ENCODE assay signal across 35 mouse cellular contexts in the genomic region with DNA sequence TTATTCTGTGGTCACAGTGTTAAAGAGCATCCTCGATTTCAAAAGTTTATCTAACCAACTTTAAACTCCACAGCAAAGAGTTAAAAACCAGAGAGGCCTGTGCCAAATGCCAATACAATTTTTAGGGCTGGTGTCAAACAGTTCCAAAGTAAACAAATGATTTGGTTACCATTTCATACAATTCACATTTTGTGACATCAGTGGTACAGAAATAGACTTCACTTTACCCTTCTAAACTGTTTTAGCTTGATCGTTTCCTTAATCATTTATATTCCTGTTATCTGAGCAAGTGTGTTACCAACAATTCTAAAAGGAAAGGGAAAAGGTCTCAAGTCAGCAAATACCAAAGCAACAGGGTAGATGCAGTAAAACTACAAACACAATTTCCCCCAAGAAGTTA.
DNase-seq lines count a peak whose midpoint lies in the region; ATAC-seq and TF ChIP-seq lines count a peak whose summit lies in the region.
"Had no signal": no experiment of that assay in that cellular context is flagged by ENCODE, and none has a peak within 500 bp of the region (broad histone marks: within the 10 kb centered on the region; RNA-seq: fewer than 3 reads in every experiment).

No protein-coding gene starts in this region.

- 77% methylated on average over 2 of the region's 2 CpGs for WGBS in forebrain, embryonic 10.5 days
- WGBS in forebrain, embryonic 16.5 days, result 34% methylated on average over 2 of the region's 2 CpGs
- WGBS in midbrain, embryonic 10.5 days, result 73% methylated on average over 2 of the region's 2 CpGs
- 56% methylated on average over 2 of the region's 2 CpGs for WGBS in midbrain, postnatal 0 days
- WGBS in forebrain, embryonic 14.5 days, result 28% methylated on average over 2 of the region's 2 CpGs

- no peaks in the 10 kb centered on the region for H3K9me3 ChIP-seq in forebrain, embryonic 10.5 days
- H3K9me3 ChIP-seq in forebrain, embryonic 16.5 days (ENCODE audit: control insufficient read depth, low read length), result no peaks in the 10 kb centered on the region
- no peaks in the 10 kb centered on the region for H3K9me3 ChIP-seq in midbrain, embryonic 10.5 days (replicated peaks)
- no peaks in the 10 kb centered on the region for H3K9me3 ChIP-seq in midbrain, postnatal 0 days (ENCODE audit: low read length)
- H3K9me3 ChIP-seq in forebrain, embryonic 14.5 days (replicated peaks; ENCODE audit: control insufficient read depth, low read length), result no peaks in the 10 kb centered on the region
- H3K9me3 ChIP-seq: embryonic facial prominence, embryonic 10.5 days; embryonic facial prominence, embryonic 15.5 days; G1E; heart, embryonic 12.5 days; hindbrain, embryonic 13.5 days; liver, embryonic 13.5 days; neural tube, embryonic 12.5 days had no signal

- 0 out of 2 replicates have a peak, but pooled peaks cover 6% of the 10 kb centered on the region for H3K27me3 ChIP-seq in forebrain, embryonic 10.5 days (ENCODE audit: poor library complexity, severe bottlenecking)
- H3K27me3 ChIP-seq in forebrain, embryonic 16.5 days (replicated peaks; ENCODE audit: control insufficient read depth, insufficient read depth, low read length), result no peaks in the 10 kb centered on the region
- H3K27me3 ChIP-seq in midbrain, embryonic 10.5 days (ENCODE audit: low read depth, poor library complexity, severe bottlenecking), result peaks cover 20% of the 10 kb centered on the region
- H3K27me3 ChIP-seq in midbrain, postnatal 0 days (ENCODE audit: insufficient read depth, low read length), result no peaks in the 10 kb centered on the region
- no peaks in the 10 kb centered on the region for H3K27me3 ChIP-seq in forebrain, embryonic 14.5 days (replicated peaks; ENCODE audit: control insufficient read depth, insufficient read depth, low read length)
- H3K27me3 ChIP-seq: embryonic facial prominence, embryonic 15.5 days; heart, embryonic 12.5 days; hindbrain, embryonic 13.5 days; liver, embryonic 13.5 days; neural tube, embryonic 12.5 days had no signal

- no peak for DNase-seq in forebrain, embryonic 10.5 days (ENCODE audit: extremely low spot score, low spot score)
- DNase-seq in midbrain, embryonic 10.5 days (ENCODE audit: low spot score), result no peak
- DNase-seq in midbrain, postnatal 0 days (ENCODE audit: low spot score), result no peak
- peak; percentile 29 for DNase-seq in NIH3T3 (ENCODE audit: low read depth)
- no peak for DNase-seq in forebrain, embryonic 14.5 days (ENCODE audit: low spot score)
- no peak for DNase-seq in frontal cortex, postnatal 10 days (ENCODE audit: low spot score in 2 of 2)
- DNase-seq in cerebellum, postnatal 14 days, result no peak
- DNase-seq: adrenal gland, postnatal 36 days; cerebellum, adult 2 months; cerebellum, postnatal 25 days; gastrocnemius, adult 2 months; gastrocnemius, postnatal 36 days; heart, adult 2 months; heart, postnatal 4 days; kidney, adult 8-10 months; kidney, postnatal 4 days; layer of hippocampus, adult 9-11 months; liver, embryonic 13.5 days; lung, adult 18-20 months; right cerebral cortex, adult 18-20 months; spleen, adult 18-20 months; thymus, adult 18-20 months; thymus, postnatal 36 days had no signal

- H3K4me1 ChIP-seq in forebrain, embryonic 10.5 days, result peaks cover 98% of the 10 kb centered on the region
- peaks cover 18% of the 10 kb centered on the region for H3K4me1 ChIP-seq in forebrain, embryonic 16.5 days (replicated peaks; ENCODE audit: control insufficient read depth, insufficient read depth, low read length)
- H3K4me1 ChIP-seq in midbrain, embryonic 10.5 days, result peaks cover 90% of the 10 kb centered on the region
- peaks cover 5% of the 10 kb centered on the region; the same call in 1 of the 2 replicates for H3K4me1 ChIP-seq in midbrain, postnatal 0 days (ENCODE audit: insufficient read depth, low read length)
- peaks cover 45% of the 10 kb centered on the region for H3K4me1 ChIP-seq in forebrain, embryonic 14.5 days (ENCODE audit: control insufficient read depth, insufficient read depth, low read length)

- peak overlapping the region; percentile 79; the same call in 1 of the 2 replicates for H3K27ac ChIP-seq in forebrain, embryonic 10.5 days
- no peak overlapping the region; the same call in 1 of the 2 replicates for H3K27ac ChIP-seq in forebrain, embryonic 16.5 days (ENCODE audit: low read length)
- 0 out of 2 replicates have a peak overlapping the region, but pooled peaks have one; percentile 39 for H3K27ac ChIP-seq in midbrain, embryonic 10.5 days (replicated peaks)
- no peak overlapping the region for H3K27ac ChIP-seq in midbrain, postnatal 0 days (ENCODE audit: low read depth, low read length)
- H3K27ac ChIP-seq in forebrain, embryonic 14.5 days (ENCODE audit: low read depth, low read length), result peak overlapping the region; percentile 76; the same call in 1 of the 2 replicates
- H3K27ac ChIP-seq: embryonic facial prominence, embryonic 10.5 days; embryonic facial prominence, embryonic 15.5 days; gastrocnemius, adult 2 months; heart, adult 2 months; hindbrain, embryonic 13.5 days; kidney, postnatal 0 days; macrophage; neural tube, embryonic 12.5 days; stomach, postnatal 0 days had no signal

- no peaks in the 10 kb centered on the region for H3K36me3 ChIP-seq in forebrain, embryonic 10.5 days (replicated peaks)
- H3K36me3 ChIP-seq in forebrain, embryonic 16.5 days (ENCODE audit: control insufficient read depth, insufficient read depth), result no peaks in the 10 kb centered on the region
- no peaks in the 10 kb centered on the region for H3K36me3 ChIP-seq in midbrain, embryonic 10.5 days
- no peaks in the 10 kb centered on the region for H3K36me3 ChIP-seq in midbrain, postnatal 0 days (ENCODE audit: insufficient read depth, low read length)
- H3K36me3 ChIP-seq in forebrain, embryonic 14.5 days (ENCODE audit: control insufficient read depth, insufficient read depth, low read length), result no peaks in the 10 kb centered on the region
- H3K36me3 ChIP-seq: embryonic facial prominence, embryonic 10.5 days; embryonic facial prominence, embryonic 15.5 days; heart, embryonic 12.5 days; hindbrain, embryonic 13.5 days; liver, embryonic 13.5 days; neural tube, embryonic 12.5 days had no signal

- no peak for TF ChIP-seq CTCF in midbrain, postnatal 0 days (IDR thresholded peaks at IDR 0.05)

- no peak for ATAC-seq in forebrain, embryonic 16.5 days
- no peak for ATAC-seq in midbrain, postnatal 0 days (ENCODE audit: low FRiP score)
- ATAC-seq in forebrain, embryonic 14.5 days, result no peak
- ATAC-seq: intestine, embryonic 16.5 days; lung, postnatal 0 days had no signal

- H3K4me2 ChIP-seq in forebrain, embryonic 16.5 days (ENCODE audit: low read length), result no peak overlapping the region
- no peak overlapping the region for H3K4me2 ChIP-seq in midbrain, postnatal 0 days (ENCODE audit: low read depth, low read length, poor library complexity, severe bottlenecking)
- 0 out of 2 replicates have a peak overlapping the region, but pooled peaks have one; percentile 7 for H3K4me2 ChIP-seq in forebrain, embryonic 14.5 days (ENCODE audit: low read length)
- H3K4me2 ChIP-seq: embryonic facial prominence, embryonic 15.5 days; heart, embryonic 12.5 days; hindbrain, embryonic 13.5 days; liver, embryonic 13.5 days; neural tube, embryonic 12.5 days had no signal

- no peak overlapping the region for H3K4me3 ChIP-seq in forebrain, embryonic 10.5 days
- H3K4me3 ChIP-seq in forebrain, embryonic 16.5 days (replicated peaks; ENCODE audit: low read length), result no peak overlapping the region
- no peak overlapping the region for H3K4me3 ChIP-seq in midbrain, embryonic 10.5 days
- H3K4me3 ChIP-seq in midbrain, postnatal 0 days (ENCODE audit: low read depth, low read length), result no peak overlapping the region
- no peak overlapping the region for H3K4me3 ChIP-seq in forebrain, embryonic 14.5 days (ENCODE audit: low read depth, low read length)
- H3K4me3 ChIP-seq: embryonic facial prominence, embryonic 10.5 days; embryonic facial prominence, embryonic 15.5 days; gastrocnemius, adult 2 months; heart, adult 2 months; heart, embryonic 12.5 days; hindbrain, embryonic 13.5 days; liver, embryonic 13.5 days; neural tube, embryonic 12.5 days had no signal

- H3K9ac ChIP-seq in forebrain, embryonic 16.5 days (replicated peaks; ENCODE audit: low read depth, low read length), result no peak overlapping the region
- H3K9ac ChIP-seq in midbrain, postnatal 0 days (replicated peaks; ENCODE audit: low read length, poor library complexity, severe bottlenecking), result no peak overlapping the region
- H3K9ac ChIP-seq in forebrain, embryonic 14.5 days (ENCODE audit: low read length), result peak overlapping the region; percentile 8; the same call in 1 of the 2 replicates
- H3K9ac ChIP-seq: embryonic facial prominence, embryonic 15.5 days; heart, embryonic 12.5 days; hindbrain, embryonic 13.5 days; liver, embryonic 13.5 days; neural tube, embryonic 12.5 days had no signal

Comparison
In these comparisons a context has a peak if more than half of its experiments do, and no peak if none do; other contexts are left out.
1. H3K27ac ChIP-seq: peak in forebrain, embryonic 10.5 days (single experiment), midbrain, embryonic 10.5 days (single experiment) and forebrain, embryonic 14.5 days (single experiment); none in forebrain, embryonic 16.5 days (single experiment) and midbrain, postnatal 0 days (single experiment).